Mouse (Mus musculus) layer of hippocampus, postnatal 10 days (tissue): ENCODE data around the gene Chst8. TPM values are rescaled to one million over a fixed set of nuclear protein-coding genes. Genes with fewer than 3 reads are reported as not detected.

Experiments used
- DNase-seq, 2 experiments: peaks; one replicate each; pipeline ENCODE4 v3.0.0; 2021; ENCODE audit warnings: low spot score in 2 of 2
- total RNA-seq, 2 experiments: library from RNA; stranded (reverse); gene quantifications; 2 replicates each; pipeline ENCODE4 v1.2.3; 2021

Chst8 gene
- total RNA-seq, 2 experiments from 2014 or later: 24.0 to 34.8 TPM

DNA sequence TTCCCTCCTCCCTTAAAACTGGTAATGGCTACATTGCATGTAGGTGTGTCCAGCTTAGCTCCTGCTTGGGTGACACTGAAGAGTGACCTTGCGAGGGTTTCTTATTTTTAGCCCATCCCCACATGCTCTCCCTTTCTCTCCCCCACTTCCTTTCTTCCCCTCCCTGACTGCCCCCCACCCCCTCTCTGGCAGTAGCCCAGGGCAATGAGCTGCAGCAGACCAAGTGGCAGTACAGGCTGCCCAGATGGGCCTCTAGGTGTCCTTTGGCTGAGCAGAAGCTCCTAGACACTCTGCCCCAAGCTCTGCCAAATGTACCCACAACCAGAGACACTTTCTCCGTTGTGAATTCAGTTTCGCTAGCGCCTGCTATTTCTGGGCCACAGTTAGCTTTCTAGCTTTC lies 139.6 kb downstream of the Chst8 start:
- DNase-seq: no peak

DNA sequence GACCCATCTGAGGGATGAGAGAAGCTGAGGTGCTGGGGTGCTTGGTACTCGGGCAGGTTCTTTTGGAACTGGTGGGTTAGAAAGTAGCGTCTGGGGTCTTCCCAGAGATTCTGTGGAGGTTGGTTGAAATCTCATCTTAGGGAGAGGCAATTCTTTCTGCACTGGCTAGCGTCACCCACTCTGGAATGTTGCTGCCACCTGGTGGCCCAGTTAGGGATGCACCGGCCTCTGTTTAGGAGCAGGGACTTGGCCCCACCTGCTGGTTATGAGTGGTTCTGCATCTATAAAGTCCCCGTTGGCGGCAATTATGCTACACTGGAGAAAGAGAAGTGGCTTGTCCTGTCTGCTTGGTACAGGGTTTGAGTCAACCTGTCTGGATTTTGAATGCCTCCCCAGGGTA lies 140.6 kb downstream of the Chst8 start:
- DNase-seq: peak; percentile 96 to 97

DNA sequence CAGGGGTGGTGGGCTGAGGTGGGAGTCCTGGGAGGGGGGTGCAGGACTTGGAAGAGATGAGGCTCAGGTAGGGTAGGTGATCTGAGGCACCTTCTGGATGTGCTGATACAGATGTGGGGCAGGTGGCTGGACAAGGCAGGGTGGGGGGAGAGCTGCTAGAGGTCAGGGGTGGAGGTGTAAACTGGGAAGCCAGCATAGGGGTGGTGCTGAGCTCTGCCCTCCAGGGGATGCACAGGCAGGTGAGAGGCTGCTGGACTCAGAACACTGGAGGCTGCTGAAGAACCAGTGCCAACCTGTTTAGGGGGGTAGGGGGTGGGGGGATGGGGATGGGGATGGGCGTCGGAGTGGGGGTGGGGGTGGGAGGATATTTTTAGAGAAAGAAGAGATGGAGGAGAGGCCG lies 141.7 kb downstream of the Chst8 start:
- DNase-seq: no peak

DNA sequence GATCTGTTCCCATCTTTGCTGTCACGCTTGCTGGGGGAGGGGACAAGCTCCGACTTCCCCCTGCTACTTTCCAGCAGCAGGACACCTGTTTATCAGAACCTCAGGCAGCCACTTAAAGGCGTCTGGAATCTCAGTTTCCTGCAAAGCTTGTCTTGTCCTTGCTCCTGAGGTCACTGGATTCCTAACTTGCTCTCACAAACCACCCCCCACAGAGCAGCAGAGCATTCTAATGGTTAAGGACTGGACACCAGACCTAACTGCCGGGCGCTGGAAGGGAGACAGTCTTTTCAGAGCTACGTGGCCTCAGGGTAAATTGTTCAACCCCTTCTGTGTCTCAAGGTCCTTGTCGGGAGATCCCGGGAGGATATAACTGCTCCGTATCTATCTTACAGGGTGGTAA lies 143.2 kb downstream of the Chst8 start:
- DNase-seq: no peak

DNA sequence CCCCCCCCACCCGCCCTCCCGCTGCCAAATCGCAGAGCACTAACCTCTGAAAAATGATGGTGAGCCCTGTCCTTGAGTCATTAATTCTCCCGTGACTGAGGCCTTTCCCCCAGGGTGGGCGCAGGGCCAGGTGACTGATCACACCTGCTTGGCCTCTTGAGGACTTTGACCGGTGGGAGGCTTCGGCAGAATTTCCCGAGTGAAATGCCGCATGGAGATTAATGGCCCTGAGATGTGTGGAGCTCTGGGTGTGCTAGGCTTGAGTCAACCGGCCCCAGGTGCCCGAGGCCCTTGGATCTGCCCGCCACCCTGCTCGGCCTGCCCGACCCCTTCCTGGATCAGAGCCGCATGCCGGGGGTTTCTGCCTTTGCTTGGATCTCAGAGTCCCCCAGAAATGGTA lies 144.6 kb downstream of the Chst8 start:
- DNase-seq: no peak

DNA sequence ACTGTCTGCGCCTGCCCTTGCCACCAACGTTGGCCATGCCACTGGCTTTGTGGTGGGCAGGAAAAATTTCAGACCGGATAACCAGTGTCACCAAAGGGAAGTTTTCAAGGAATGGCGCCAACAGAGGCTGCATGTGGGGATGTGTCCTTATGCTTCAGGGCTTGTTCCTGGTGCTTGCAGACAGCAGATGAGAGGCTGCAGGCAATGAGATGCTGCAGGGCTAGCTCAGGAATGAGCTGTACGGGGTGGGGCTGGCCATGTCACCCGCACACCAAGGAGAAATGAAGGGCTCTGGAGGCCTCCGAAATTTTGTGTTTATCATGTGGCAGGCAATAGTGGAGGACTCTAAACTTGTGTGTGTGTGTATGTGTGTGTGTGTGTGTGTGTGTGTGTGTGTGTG lies 149.4 kb downstream of the Chst8 start:
- no peak for DNase-seq

DNA sequence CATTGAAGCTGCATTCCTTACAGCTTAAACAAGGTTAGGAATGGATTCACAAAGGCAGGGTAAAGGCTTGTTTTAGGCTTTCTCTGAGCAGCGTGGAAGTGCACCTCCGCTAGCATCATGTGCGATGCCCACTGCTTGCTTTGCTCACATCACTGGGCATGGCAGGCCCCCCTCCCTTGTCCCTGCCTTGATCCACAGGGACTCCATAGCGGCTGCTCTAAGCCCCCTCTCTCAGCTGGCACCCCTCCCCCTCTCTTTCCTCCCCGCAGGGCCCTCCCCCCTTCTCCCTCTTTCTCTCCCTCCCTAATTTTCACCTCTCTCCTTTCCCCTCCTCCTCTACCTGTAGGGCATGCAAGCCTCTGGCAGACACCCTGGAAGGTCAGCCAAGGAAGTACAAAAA lies 150.3 kb downstream of the Chst8 start:
- DNase-seq: no peak

DNA sequence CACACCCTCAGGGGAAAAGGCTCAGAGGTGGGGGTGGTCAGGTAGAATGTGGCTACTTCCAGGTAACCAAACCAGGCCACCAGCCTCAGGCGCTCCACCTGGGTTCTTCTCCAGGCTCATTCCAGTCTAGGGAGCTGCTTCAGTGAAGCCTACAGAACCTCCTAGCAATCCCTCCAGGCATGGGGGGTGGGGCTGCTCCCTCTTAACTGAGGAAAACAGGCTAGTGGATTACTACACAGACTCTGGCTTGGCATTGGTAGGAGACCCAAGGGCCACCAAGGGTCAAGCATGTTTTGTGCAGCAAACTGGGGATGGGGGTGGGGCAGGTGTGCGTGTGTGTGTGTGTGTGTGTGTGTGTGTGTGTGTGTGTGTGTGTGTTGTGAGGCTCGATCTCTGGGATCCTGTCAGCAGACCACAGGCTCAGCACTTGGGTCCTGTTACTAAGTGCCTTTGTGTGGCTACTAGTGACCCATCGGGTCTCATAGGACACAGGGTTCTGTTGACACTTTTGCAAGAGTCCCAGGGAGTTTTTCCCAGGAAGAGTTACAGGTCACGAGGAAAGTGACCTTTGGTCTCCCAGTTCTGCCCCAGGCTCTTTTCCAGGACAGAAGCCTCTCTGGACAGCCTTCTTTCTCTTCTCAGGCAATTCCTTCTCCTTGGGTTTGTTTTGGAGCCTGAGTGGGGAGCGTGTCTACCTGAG lies 153.0 kb downstream of the Chst8 start:
- no peak for DNase-seq

DNA sequence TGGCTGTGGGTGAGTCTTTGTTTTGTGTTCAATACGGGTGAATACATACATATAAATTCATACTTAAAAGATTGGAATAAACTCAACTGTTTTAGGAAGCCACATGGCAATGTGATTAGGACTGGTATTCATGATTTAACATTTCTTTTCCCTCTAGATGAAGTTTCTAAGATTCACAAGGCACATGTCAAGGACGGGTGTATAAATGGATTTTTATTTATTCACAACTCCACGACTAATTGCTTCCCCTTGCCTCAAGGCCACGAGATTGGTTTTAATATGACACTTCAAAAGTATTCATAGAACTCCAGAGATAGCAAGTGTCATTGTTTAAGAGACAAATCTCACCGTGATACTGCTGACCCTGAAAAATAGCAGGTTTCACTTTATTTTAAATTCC lies 155.9 kb downstream of the Chst8 start, which contains the start of gene Kctd15:
Kctd15 (minus strand) TSS at position 101 of the 400 bp plus-strand sequence.
- DNase-seq: no peak

DNA sequence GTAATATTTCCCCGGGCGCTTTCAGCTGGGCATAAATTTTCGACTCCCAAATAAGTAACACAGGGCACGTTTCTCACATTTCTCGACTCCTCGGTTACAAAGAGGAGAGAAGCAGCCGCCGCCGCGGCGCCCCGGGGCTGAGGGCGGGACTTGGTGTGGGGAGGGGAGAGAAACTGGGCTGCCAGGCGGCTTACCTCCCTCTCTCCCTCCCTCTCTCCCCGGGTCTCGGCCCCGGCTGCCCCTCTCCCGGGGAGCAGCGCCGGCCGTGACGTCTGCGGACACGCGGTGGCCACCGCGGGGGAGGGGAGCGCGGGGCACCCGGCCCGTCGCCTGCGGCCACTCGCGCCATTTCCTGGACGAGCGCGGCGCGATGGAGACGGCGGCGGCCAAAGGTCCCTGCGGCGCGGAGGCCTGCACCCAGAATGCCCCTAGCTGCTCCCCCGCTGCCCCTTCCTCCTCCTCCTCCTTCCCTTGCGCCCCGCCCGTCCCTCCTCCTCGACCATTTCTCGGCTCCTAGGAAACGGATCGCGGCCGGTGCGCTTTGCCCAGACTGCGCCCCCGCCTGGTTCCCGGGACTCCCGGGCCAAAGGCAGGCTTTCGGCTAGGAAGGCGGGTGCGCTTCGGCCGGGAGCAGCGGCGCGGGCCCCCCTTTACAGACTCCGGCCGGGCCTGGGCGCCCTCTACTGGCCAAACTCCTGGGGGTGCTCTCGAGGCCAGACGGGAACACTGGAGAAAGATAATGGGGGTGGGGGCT lies 157.2 kb downstream of the Chst8 start:
- peak; percentile 92 to 95 for DNase-seq

DNA sequence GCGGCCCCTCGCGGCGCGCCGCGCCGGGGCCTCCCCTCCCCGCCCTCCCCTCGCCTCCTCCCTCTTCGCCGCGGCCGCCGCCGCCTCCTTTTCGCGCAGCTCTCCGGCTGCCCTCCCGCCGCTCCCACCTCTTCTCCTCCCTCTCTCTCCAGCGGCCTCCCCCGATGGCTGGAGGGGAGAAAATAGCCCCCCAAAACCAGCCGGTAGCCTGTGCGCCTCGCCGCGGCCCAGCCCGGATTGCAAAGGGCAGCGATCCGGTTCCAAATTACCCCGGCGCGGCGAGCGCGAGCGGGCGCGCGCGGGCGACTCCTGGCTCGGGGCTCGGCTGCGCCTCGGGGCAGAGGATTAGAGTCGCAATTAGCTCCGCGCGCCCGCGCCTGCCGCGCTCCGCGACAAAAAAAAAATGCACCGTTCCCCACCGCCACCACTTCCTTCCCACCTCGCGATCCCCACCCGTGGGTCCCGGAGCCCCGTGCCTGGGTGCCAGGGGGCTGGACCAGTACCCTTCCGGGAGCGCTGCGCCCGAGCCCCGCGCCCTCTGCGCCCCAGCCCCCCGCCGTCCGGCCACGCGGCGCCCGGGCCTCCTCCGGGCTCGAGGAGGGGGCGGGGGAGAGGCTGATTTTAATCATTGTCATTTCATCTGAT lies 157.9 kb downstream of the Chst8 start:
- DNase-seq: peak; percentile 77 to 78

DNA sequence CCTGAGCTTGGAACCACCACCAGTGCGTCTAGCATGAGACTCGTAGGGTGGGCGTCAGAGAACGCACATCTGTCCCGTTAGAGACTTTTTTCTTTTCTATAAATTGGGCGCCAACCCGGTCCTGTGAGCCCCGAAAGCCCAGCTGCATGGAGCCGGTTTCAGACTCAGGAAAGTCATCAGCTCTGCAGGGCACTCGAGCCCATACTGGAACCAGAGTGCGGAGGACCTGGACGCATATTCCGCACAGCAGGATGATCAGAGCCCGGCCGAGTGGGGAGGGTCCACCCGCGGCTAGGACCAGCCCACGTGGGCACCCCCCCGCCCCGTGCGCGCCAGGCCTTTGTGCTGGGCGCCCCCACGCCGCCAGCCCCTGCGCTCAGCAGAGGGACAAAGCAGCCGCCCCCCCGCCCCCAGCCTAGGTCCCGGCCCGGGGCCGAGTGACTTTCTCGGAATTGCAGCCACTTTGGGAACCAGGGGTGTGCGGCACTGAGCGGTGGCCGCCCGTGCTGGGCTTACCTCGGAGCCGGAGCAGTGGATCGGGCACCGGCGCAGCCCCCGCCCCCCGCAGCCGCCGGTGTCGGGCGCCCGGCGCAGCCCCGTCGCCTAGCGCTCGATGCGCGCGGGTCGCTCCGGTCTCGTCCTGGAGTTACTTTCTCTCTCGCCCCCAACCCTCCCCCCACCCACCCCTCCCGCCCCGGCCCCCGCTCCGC lies 158.6 kb downstream of the Chst8 start:
- DNase-seq: peak; percentile 39 to 58

DNA sequence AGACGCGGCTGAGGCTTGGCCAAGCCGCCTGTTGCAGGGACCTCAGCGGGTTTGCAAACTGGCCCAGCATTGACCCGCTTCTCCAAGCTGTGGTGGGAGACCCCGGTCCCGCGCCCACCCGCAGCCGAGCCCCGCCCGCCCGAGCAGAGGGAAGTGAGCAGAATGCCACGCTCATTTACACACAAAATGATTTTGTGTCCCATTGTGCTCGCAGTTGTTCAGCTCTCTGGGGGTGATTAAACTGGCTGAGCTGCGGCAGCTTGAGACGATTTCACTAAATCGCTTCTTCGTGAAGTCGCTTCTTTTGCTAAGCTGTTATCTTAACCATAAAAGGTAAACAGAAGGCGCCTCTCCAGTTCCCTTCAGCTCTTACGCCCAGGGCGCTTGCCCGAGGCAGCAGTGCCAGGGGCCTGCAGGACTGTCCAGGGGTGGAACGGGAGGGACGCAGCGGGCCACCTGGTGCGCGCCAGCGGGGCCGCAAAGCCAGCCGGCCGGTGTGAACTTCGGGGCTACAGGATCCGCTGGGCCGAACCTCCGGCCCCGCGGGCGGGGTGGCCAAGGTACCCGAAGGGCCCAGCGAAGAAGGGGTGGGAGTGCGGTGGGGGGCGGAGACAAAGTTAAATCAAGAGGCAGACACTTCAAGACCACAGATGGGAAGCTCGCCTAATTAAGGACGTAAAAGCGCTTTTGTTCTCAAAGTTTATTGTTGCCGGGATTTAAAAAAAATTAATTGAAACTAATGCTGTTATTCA lies 159.6 kb downstream of the Chst8 start:
- DNase-seq: peak in 1 of 2 experiments; percentile 35

DNA sequence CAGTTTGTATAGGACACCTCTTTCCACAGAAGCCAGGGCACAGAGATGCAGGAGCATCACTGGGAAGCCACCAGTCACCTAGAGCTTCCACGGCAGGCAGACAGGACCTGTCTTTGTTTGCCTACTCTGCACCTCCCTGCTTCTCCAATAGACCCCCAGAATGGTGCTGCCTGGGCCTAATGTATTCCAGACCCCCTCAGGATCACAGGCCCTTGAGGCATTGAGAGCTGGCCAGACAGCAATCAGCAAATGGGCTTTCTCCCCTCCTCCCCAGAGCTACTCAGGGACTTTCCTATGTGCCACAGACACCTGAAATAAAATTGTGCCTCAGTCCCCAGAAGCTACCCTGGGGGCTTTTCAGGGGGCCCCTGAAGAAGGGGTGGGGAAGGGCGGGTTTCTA lies 161.1 kb downstream of the Chst8 start:
- no peak for DNase-seq

DNA sequence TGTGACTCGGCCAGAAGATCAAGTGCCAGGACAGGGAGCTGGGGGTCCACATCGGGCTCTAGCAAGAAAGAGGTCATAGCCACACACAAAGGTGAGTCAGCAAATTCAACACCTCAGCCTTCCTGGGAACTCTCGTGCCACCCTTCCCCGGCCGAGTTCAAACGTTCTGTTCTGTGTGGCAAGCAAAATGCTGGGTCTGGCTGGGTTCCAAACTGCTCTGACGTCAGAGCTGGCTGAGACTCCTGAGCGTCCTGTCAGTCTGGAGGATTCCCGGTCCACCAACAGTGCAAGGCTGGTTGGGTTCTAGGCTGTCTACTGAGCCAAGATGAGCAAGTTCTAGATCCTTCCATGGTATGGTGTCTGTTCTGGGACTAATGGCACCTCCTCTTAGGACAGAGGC lies 165.5 kb downstream of the Chst8 start:
- DNase-seq: peak; percentile 60 to 69

DNA sequence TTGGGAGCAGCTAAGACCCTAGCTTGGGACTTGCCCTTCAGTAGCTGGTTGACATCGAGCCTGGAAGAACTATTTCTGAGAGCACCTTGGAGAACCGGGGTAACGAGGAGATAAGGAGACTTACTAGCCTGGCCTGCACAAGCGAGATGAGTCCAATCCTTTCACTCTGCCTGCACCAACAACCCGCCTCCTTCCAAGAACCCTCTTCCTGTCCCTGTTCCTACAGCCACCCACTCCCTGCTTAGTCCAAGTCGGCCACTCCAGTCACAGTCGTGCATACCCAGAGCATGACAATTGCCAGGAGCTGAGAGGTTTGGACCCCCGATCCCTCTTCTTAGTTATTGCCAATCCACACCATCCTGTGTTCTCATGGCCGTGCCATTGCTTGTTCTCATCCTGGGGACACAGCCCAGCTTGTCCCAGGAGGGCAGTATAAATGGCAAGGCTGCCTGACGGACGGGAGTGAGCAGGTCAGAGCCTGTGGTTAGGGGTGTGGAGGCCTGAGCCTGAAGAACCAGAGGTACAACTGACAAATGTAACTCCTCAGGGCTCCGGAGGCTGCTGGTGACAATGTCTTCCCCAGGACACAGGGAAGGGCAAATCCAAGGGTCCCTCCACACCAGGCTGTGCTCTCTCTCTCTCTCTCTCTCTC lies 166.2 kb downstream of the Chst8 start:
- no peak for DNase-seq

DNA sequence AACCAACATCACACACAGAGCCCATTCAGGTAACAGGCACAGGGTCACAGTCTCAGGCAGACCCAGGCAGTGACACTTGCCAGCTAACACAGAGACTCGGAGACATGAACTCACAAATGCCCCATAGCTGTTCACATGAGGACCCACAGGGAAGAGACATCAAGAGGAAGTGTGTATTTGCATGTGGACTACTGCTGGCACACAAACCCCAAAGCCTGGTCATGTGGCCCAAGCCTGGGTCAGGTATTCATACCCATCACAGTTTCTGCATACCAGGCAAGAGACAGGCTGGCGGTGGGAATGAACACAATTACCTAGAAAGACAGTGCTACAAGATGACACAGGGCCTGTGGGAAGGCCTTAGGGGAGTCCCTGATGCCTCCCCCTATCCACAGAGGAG lies 166.9 kb downstream of the Chst8 start:
- no peak for DNase-seq

DNA sequence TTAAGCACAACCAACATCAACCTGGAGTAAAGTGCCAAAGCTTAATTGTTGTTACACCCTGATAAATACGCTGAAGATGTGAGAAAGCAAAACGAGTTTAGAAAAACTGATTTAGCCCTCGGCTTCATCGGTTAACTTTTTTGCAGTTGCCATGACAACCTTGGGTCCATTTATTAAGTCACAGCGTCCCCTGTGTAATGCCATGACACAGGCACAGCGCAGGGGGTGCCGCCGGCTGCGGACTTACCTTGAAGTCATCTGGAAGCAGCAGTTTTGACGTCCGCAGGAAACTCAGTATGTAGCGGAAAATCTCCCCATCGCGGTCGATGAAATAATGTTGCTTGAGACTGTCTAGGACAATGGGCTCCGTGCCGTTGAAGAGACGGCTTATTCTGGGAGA lies 167.9 kb downstream of the Chst8 start:
- DNase-seq: no peak

DNA sequence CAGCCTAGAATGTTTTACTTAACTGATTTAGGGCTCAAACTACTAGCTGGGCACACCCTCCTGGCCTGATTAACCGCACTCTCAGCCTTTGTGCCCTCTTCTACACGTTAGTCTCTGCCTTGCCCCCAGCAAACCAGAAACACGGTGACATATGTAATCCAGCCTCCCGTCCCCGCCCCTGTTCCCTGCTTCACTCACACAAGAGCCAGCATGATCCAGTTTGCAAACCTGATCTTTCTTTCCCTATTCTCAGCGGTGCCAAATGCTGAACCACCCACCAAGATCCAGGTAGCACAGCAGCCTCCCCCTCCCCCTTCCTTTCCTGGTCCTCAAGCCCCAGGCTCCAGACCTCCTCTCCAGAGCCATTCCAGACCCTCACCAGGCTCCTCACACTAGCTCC lies 169.2 kb downstream of the Chst8 start:
- DNase-seq: no peak

DNA sequence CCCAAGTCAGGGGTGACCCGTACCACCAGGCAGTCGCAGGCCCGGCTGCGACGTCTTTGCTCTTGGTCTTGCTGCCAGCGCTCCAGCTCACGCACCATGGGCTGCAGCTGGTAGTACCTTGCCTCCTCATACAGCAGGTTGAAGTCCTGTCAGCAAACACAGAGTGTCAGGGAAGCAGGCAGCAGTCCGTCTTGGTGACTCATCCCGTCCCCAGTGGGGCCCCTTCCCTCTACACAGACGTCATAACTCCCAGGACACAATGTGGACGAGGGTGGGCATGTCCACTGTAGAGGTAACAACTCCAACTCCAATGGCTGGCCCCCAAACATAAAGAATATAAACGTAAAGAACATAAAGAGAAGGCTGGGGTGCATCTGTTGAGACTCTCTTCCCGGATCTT lies 170.5 kb downstream of the Chst8 start:
- DNase-seq: no peak
